Mouse (Mus musculus) brain, embryonic 14.5 days (tissue): ENCODE measurements at regions not wholly inside any gene's neighbourhood (a gene's known extent, or its start where the extent isn't known, plus 50 kb on each side); places are given as distances from the start of the nearest gene placed in this dataset.

Experiments
- CTCF ChIP-seq: fragments of 200-500 bp; IDR thresholded peaks from 2 replicates; pipeline ENCODE4 v1.5.1; 2012; ENCODE audit warnings: inconsistent platforms, mild to moderate bottlenecking, moderate library complexity, borderline replicate concordance; ENCODE audit not compliant: insufficient read depth, insufficient read length; ENCODE audit errors: extremely low read depth
- POLR2A ChIP-seq: fragments of 200-500 bp; IDR thresholded peaks from 2 replicates; pipeline ENCODE4 v1.6.1; 2012; ENCODE audit warnings: mild to moderate bottlenecking, inconsistent platforms, borderline replicate concordance; ENCODE audit not compliant: poor library complexity, insufficient read depth, insufficient read length, severe bottlenecking; ENCODE audit errors: extremely low read depth

GRCm38 (mm10) chr14:106924026-106924425 is 818.0 kb downstream of the Trim52 start:
- TF ChIP-seq POLR2A (no peak), CTCF (no peak)
